Comparison of ENCODE assay signal across 24 mouse cellular contexts in genomic region chr17:37070121-37070520, GRCm38 (mm10). TPM values are rescaled to one million over a fixed set of nuclear protein-coding genes. Genes with fewer than 3 reads are reported as not detected.
DNase-seq lines count a peak whose midpoint lies in the region.
"Had no signal": no experiment of that assay in that cellular context is flagged by ENCODE, and none has a peak within 500 bp of the region (broad histone marks: within the 10 kb centered on the region; RNA-seq: fewer than 3 reads in every experiment).

No protein-coding gene starts in this region.

- peaks cover 88% of the 10 kb centered on the region for H3K36me3 ChIP-seq in heart, embryonic 10.5 days

- no peak overlapping the region for H3K4me3 ChIP-seq in heart, embryonic 10.5 days
- H3K4me3 ChIP-seq: embryonic facial prominence, embryonic 12.5 days; forebrain, embryonic 12.5 days; gastrocnemius, adult 2 months; heart, embryonic 15.5 days; hindbrain, embryonic 15.5 days had no signal

- WGBS in heart, embryonic 10.5 days = 84% methylated on average over 8 of the region's 8 CpGs

- H3K27ac ChIP-seq in heart, embryonic 10.5 days = no peak overlapping the region
- H3K27ac ChIP-seq: embryonic facial prominence, embryonic 12.5 days; forebrain, embryonic 12.5 days; gastrocnemius, adult 2 months; heart, embryonic 15.5 days; hindbrain, embryonic 15.5 days had no signal

- H3K27me3 ChIP-seq in heart, embryonic 10.5 days (ENCODE audit: insufficient read depth, poor library complexity, severe bottlenecking) = no peaks in the 10 kb centered on the region
- H3K27me3 ChIP-seq: embryonic facial prominence, embryonic 12.5 days; forebrain, embryonic 12.5 days; heart, embryonic 15.5 days; hindbrain, embryonic 15.5 days had no signal

- H3K4me1 ChIP-seq in heart, embryonic 10.5 days = no peaks in the 10 kb centered on the region
- H3K4me1 ChIP-seq: embryonic facial prominence, embryonic 12.5 days; heart, embryonic 15.5 days had no signal

- DNase-seq in heart, embryonic 10.5 days (ENCODE audit: low spot score) = peak; percentile 63
- no peak for DNase-seq in heart, postnatal 10 days
- peak; percentile 5 for DNase-seq in right cerebral cortex, postnatal 25 days
- DNase-seq in right cerebral cortex, postnatal 4 days = no peak
- DNase-seq in Muller cell, postnatal 12 days (ENCODE audit: inconsistent ontology term) = peak; percentile 61
- no peak for DNase-seq in urinary bladder, postnatal 25 days (ENCODE audit: low spot score)
- DNase-seq in ovary, postnatal 10 days (ENCODE audit: low spot score) = no peak
- DNase-seq: adrenal gland, postnatal 10 days; cerebellum, adult 11-12 months; cerebellum, adult 9-10 months; cerebellum, postnatal 25 days; gastrocnemius, adult 2 months; gastrocnemius, postnatal 25 days; heart, postnatal 36 days; kidney, adult 18-20 months had no signal

- H3K9me3 ChIP-seq in heart, embryonic 10.5 days = no peaks in the 10 kb centered on the region
- H3K9me3 ChIP-seq: embryonic facial prominence, embryonic 12.5 days; forebrain, embryonic 12.5 days; heart, embryonic 15.5 days; hindbrain, embryonic 15.5 days had no signal

- intact Hi-C loops in heart, postnatal 10 days (cut with DNase I) = no loop called here

RNA-seq across cellular contexts. Expression of gene Olfr90, which starts 18.2 kb away (rescaled TPM):
- polyA plus RNA-seq in heart, embryonic 10.5 days (2016; fragmentation: Nextera tagmentation; extraction: Ambion mirVana) = not detected in 2 replicates
- total RNA-seq in heart, postnatal 10 days (2021) = not detected
- total RNA-seq: adrenal gland, postnatal 10 days; gastrocnemius, adult 2 months; gastrocnemius, postnatal 25 days; granulocyte monocyte progenitor cell, adult 5-6 weeks; heart, postnatal 36 days had no signal
- polyA plus RNA-seq: cortical plate, adult 2 months; embryonic facial prominence, embryonic 12.5 days; forebrain, embryonic 16.5 days; heart, embryonic 15.5 days; hindbrain, embryonic 11.5 days had no signal

RNA-seq across cellular contexts. Expression of gene Gabbr1, which starts 24.4 kb away (rescaled TPM):
- 5.8 and 9.6 TPM in 2 replicates for polyA plus RNA-seq in heart, embryonic 10.5 days (2016; fragmentation: Nextera tagmentation; extraction: Ambion mirVana)
- 10 to 100 TPM; 14.0 to 17.2 TPM for total RNA-seq in heart, postnatal 10 days (2021)

RNA-seq across cellular contexts. Expression of gene Olfr91, which starts 28.0 kb away (rescaled TPM):
- polyA plus RNA-seq in heart, embryonic 10.5 days (2016; fragmentation: Nextera tagmentation; extraction: Ambion mirVana) = 0.15 TPM in 1 of 2 replicates, not detected in the other
- total RNA-seq in heart, postnatal 10 days (2021) = not detected
- total RNA-seq: adrenal gland, postnatal 10 days; gastrocnemius, adult 2 months; gastrocnemius, postnatal 25 days; granulocyte monocyte progenitor cell, adult 5-6 weeks; heart, postnatal 36 days had no signal
- polyA plus RNA-seq: cortical plate, adult 2 months; embryonic facial prominence, embryonic 12.5 days; forebrain, embryonic 12.5 days; forebrain, embryonic 16.5 days; heart, embryonic 15.5 days; hindbrain, embryonic 15.5 days had no signal

RNA-seq across cellular contexts. Expression of gene Mog, which starts 46.9 kb away (rescaled TPM):
- 0.10 and 0.14 TPM in 2 replicates for polyA plus RNA-seq in heart, embryonic 10.5 days (2016; fragmentation: Nextera tagmentation; extraction: Ambion mirVana)
- not detected for total RNA-seq in heart, postnatal 10 days (2021)
- total RNA-seq: adrenal gland, postnatal 10 days; gastrocnemius, adult 2 months; gastrocnemius, postnatal 25 days; granulocyte monocyte progenitor cell, adult 5-6 weeks; heart, postnatal 36 days had no signal
- polyA plus RNA-seq: heart, embryonic 15.5 days; inflammation-experienced regulatory T-cells, adult 6 months had no signal

RNA-seq across cellular contexts. Expression of gene Olfr92, which starts 49.8 kb away (rescaled TPM):
- not detected in 2 replicates for polyA plus RNA-seq in heart, embryonic 10.5 days (2016; fragmentation: Nextera tagmentation; extraction: Ambion mirVana)
- total RNA-seq in heart, postnatal 10 days (2021) = not detected
- total RNA-seq: adrenal gland, postnatal 10 days; gastrocnemius, adult 2 months; gastrocnemius, postnatal 25 days; granulocyte monocyte progenitor cell, adult 5-6 weeks; heart, postnatal 36 days had no signal
- polyA plus RNA-seq: cortical plate, adult 2 months; embryonic facial prominence, embryonic 12.5 days; forebrain, embryonic 12.5 days; forebrain, embryonic 16.5 days; heart, embryonic 15.5 days; hindbrain, embryonic 11.5 days; hindbrain, embryonic 15.5 days; inflammation-experienced regulatory T-cells, adult 6 months had no signal

Comparison
In these comparisons a context has a peak if more than half of its experiments do, and no peak if none do; other contexts are left out.
1. DNase-seq: peak in heart, embryonic 10.5 days (single experiment), right cerebral cortex, postnatal 25 days (single experiment) and Muller cell, postnatal 12 days (single experiment); none in heart, postnatal 10 days (0 of 2), right cerebral cortex, postnatal 4 days (single experiment), urinary bladder, postnatal 25 days (single experiment) and ovary, postnatal 10 days (single experiment).